25 mouse cellular contexts compared by ENCODE assay signal in genomic region chr2:163171891-163172290, GRCm38 (mm10). TPM values are rescaled to one million over a fixed set of nuclear protein-coding genes. Genes with fewer than 3 reads are reported as not detected.
DNase-seq lines count a peak whose midpoint lies in the region; ATAC-seq and TF ChIP-seq lines count a peak whose summit lies in the region.
"Had no signal": no experiment of that assay in that cellular context is flagged by ENCODE, and none has a peak within 500 bp of the region (broad histone marks: within the 10 kb centered on the region; RNA-seq: fewer than 3 reads in every experiment).

No protein-coding gene starts in this region.

- no peaks in the 10 kb centered on the region for H3K4me1 ChIP-seq in hindbrain, postnatal 0 days (ENCODE audit: insufficient read depth, low read length)
- no peaks in the 10 kb centered on the region for H3K4me1 ChIP-seq in hindbrain, embryonic 12.5 days
- peaks cover 19% of the 10 kb centered on the region for H3K4me1 ChIP-seq in midbrain, embryonic 13.5 days (replicated peaks)
- peaks cover 11% of the 10 kb centered on the region for H3K4me1 ChIP-seq in midbrain, embryonic 15.5 days
- H3K4me1 ChIP-seq: embryonic facial prominence, embryonic 12.5 days; embryonic facial prominence, embryonic 15.5 days had no signal

- peak; percentile 47 to 51 for DNase-seq in cerebellum, postnatal 10 days
- no peak for DNase-seq in cerebellum, postnatal 25 days
- peak; percentile 43 for DNase-seq in hindbrain, postnatal 0 days (ENCODE audit: low spot score)
- DNase-seq: adrenal gland, adult 8-10 months; adrenal gland, postnatal 25 days; cerebellum, adult 18-20 months; cerebellum, adult 9-11 months; gastrocnemius, adult 2 months; gastrocnemius, postnatal 14 days; heart, adult 11 months had no signal

- no peak for ATAC-seq in hindbrain, postnatal 0 days
- ATAC-seq in hindbrain, embryonic 12.5 days (ENCODE audit: low FRiP score), result no peak
- ATAC-seq in midbrain, embryonic 13.5 days, result 0 out of 2 replicates have a peak, but pooled peaks have one; percentile 24
- ATAC-seq in midbrain, embryonic 15.5 days (replicated peaks), result no peak
- ATAC-seq: activated CD4-positive, CD25-positive, alpha-beta regulatory T cell, adult 4 months; forebrain, embryonic 13.5 days; forebrain, embryonic 16.5 days; hindbrain, embryonic 16.5 days; inflammation-experienced regulatory T-cells, adult 6 months; intestine, embryonic 16.5 days had no signal

- H3K36me3 ChIP-seq in hindbrain, postnatal 0 days (ENCODE audit: insufficient read depth, low read length), result no peaks in the 10 kb centered on the region
- H3K36me3 ChIP-seq in hindbrain, embryonic 12.5 days, result no peaks in the 10 kb centered on the region
- H3K36me3 ChIP-seq in midbrain, embryonic 13.5 days, result no peaks in the 10 kb centered on the region
- H3K36me3 ChIP-seq in midbrain, embryonic 15.5 days (replicated peaks), result no peaks in the 10 kb centered on the region
- H3K36me3 ChIP-seq: embryonic facial prominence, embryonic 12.5 days; embryonic facial prominence, embryonic 15.5 days; hindbrain, embryonic 13.5 days had no signal

- TF ChIP-seq CTCF in hindbrain, postnatal 0 days (IDR thresholded peaks at IDR 0.05; ENCODE audit: low read depth), result no peak

- H3K4me3 ChIP-seq in hindbrain, postnatal 0 days (ENCODE audit: low read length), result no peak overlapping the region
- H3K4me3 ChIP-seq in hindbrain, embryonic 12.5 days, result no peak overlapping the region
- H3K4me3 ChIP-seq in midbrain, embryonic 13.5 days (replicated peaks), result no peak overlapping the region
- no peak overlapping the region for H3K4me3 ChIP-seq in midbrain, embryonic 15.5 days
- H3K4me3 ChIP-seq: embryonic facial prominence, embryonic 12.5 days; embryonic facial prominence, embryonic 15.5 days; forebrain, embryonic 13.5 days; gastrocnemius, adult 2 months; hindbrain, embryonic 13.5 days had no signal

- H3K9ac ChIP-seq in hindbrain, postnatal 0 days (replicated peaks; ENCODE audit: low read length), result no peak overlapping the region
- no peak overlapping the region for H3K9ac ChIP-seq in hindbrain, embryonic 12.5 days
- H3K9ac ChIP-seq in midbrain, embryonic 13.5 days (replicated peaks), result no peak overlapping the region
- no peak overlapping the region for H3K9ac ChIP-seq in midbrain, embryonic 15.5 days
- H3K9ac ChIP-seq: embryonic facial prominence, embryonic 12.5 days; embryonic facial prominence, embryonic 15.5 days; forebrain, embryonic 13.5 days; hindbrain, embryonic 13.5 days had no signal

- no peak overlapping the region for H3K4me2 ChIP-seq in hindbrain, postnatal 0 days (ENCODE audit: low read depth, low read length)
- H3K4me2 ChIP-seq in hindbrain, embryonic 12.5 days (replicated peaks), result no peak overlapping the region
- H3K4me2 ChIP-seq in midbrain, embryonic 13.5 days (replicated peaks), result no peak overlapping the region
- H3K4me2 ChIP-seq in midbrain, embryonic 15.5 days, result no peak overlapping the region
- H3K4me2 ChIP-seq: embryonic facial prominence, embryonic 12.5 days; embryonic facial prominence, embryonic 15.5 days; forebrain, embryonic 13.5 days; heart, embryonic 11.5 days; hindbrain, embryonic 13.5 days had no signal

- H3K9me3 ChIP-seq in hindbrain, postnatal 0 days (ENCODE audit: low read length), result no peaks in the 10 kb centered on the region
- no peaks in the 10 kb centered on the region for H3K9me3 ChIP-seq in hindbrain, embryonic 12.5 days (replicated peaks)
- no peaks in the 10 kb centered on the region for H3K9me3 ChIP-seq in midbrain, embryonic 13.5 days
- no peaks in the 10 kb centered on the region for H3K9me3 ChIP-seq in midbrain, embryonic 15.5 days
- H3K9me3 ChIP-seq: embryonic facial prominence, embryonic 12.5 days; embryonic facial prominence, embryonic 15.5 days; forebrain, embryonic 13.5 days; hindbrain, embryonic 13.5 days had no signal

- 66% methylated on average over 11 of the region's 11 CpGs for WGBS in hindbrain, postnatal 0 days
- 85% methylated on average over 11 of the region's 11 CpGs for WGBS in hindbrain, embryonic 12.5 days
- WGBS in midbrain, embryonic 13.5 days, result 86% methylated on average over 11 of the region's 11 CpGs
- 79% methylated on average over 11 of the region's 11 CpGs for WGBS in midbrain, embryonic 15.5 days

- no peaks in the 10 kb centered on the region for H3K27me3 ChIP-seq in hindbrain, postnatal 0 days (ENCODE audit: insufficient read depth, low read length)
- no peaks in the 10 kb centered on the region for H3K27me3 ChIP-seq in hindbrain, embryonic 12.5 days
- no peaks in the 10 kb centered on the region for H3K27me3 ChIP-seq in midbrain, embryonic 13.5 days
- H3K27me3 ChIP-seq in midbrain, embryonic 15.5 days (replicated peaks), result no peaks in the 10 kb centered on the region
- H3K27me3 ChIP-seq: embryonic facial prominence, embryonic 12.5 days; embryonic facial prominence, embryonic 15.5 days; forebrain, embryonic 13.5 days had no signal

- H3K27ac ChIP-seq in hindbrain, postnatal 0 days, result no peak overlapping the region
- H3K27ac ChIP-seq in hindbrain, embryonic 12.5 days, result no peak overlapping the region
- H3K27ac ChIP-seq in midbrain, embryonic 13.5 days, result 0 out of 2 replicates have a peak overlapping the region, but pooled peaks have one; percentile 21
- H3K27ac ChIP-seq in midbrain, embryonic 15.5 days, result no peak overlapping the region
- H3K27ac ChIP-seq: embryonic facial prominence, embryonic 12.5 days; embryonic facial prominence, embryonic 15.5 days; forebrain, embryonic 13.5 days; gastrocnemius, adult 2 months; hindbrain, embryonic 13.5 days had no signal

RNA-seq across cellular contexts. Expression of gene Tox2, which starts 31.0 kb away (rescaled TPM):
- total RNA-seq in hindbrain, postnatal 0 days (2014; rRNA removed), result 4.3 and 5.0 TPM in 2 replicates
- polyA plus RNA-seq in hindbrain, postnatal 0 days (2015; fragmentation: Nextera tagmentation; extraction: Ambion mirVana), result 15.2 and 19.1 TPM in 2 replicates
- polyA plus RNA-seq in hindbrain, embryonic 12.5 days (2016; fragmentation: Nextera tagmentation; extraction: Ambion mirVana), result 24.6 and 25.1 TPM in 2 replicates
- polyA plus RNA-seq in midbrain, embryonic 13.5 days (2015; fragmentation: Nextera tagmentation; extraction: Ambion mirVana), result 38.8 and 44.2 TPM in 2 replicates
- polyA plus RNA-seq in midbrain, embryonic 15.5 days (2015; fragmentation: Nextera tagmentation; extraction: Ambion mirVana), result 47.4 and 55.1 TPM in 2 replicates
- total RNA-seq: common myeloid progenitor, adult 5-6 weeks; hematopoietic stem cell, adult 5-6 weeks had no signal

Comparison
In these comparisons a context has a peak if more than half of its experiments do, and no peak if none do; other contexts are left out.
1. DNase-seq: peak in cerebellum, postnatal 10 days (2 of 2) and hindbrain, postnatal 0 days (single experiment); none in cerebellum, postnatal 25 days (0 of 2).